In the genomic region with DNA sequence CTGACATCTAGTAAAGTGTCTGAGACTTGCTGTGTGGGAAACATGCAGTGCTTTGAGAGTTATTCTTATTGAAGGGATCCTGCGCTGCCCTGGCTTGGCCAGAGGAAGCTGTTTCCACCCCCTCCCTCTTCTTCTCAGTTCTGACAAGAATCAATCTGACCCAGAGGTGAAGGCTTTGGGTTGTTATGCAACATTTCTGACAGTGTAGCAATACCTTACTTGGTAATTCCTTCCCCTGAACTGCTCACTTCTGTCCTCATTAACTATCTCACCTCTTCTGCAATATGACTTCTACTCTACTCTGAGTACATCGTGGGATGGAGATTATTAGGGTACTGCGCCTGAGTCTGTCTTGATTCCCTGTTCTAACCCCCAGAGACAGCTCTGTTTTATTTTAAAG, we compare ENCODE assay signal across 31 mouse cellular contexts.
A peak's percentile ranks its signal among the peaks of the same experiment; 100 is the strongest.
DNase-seq lines count a peak whose midpoint lies in the region; ATAC-seq and TF ChIP-seq lines count a peak whose summit lies in the region.
"Had no signal": no experiment of that assay in that cellular context is flagged by ENCODE, and none has a peak within 500 bp of the region (broad histone marks: within the 10 kb centered on the region; RNA-seq: fewer than 3 reads in every experiment).

No protein-coding gene starts in this region.

- H3K4me3 ChIP-seq in lung, embryonic 15.5 days = no peak overlapping the region
- H3K4me3 ChIP-seq in lung, adult 2 months (replicated peaks; ENCODE audit: extremely low read depth, low read depth, low read length) = no peak overlapping the region
- no peak overlapping the region for H3K4me3 ChIP-seq in lung, embryonic 16.5 days (ENCODE audit: low read length)
- H3K4me3 ChIP-seq: embryonic facial prominence, embryonic 13.5 days; erythroblast, embryonic 14.5 days; forebrain, embryonic 13.5 days; heart, embryonic 10.5 days; heart, embryonic 15.5 days; kidney, embryonic 15.5 days; left cerebral cortex, adult 2 months; limb, embryonic 13.5 days; liver, embryonic 12.5 days; midbrain, embryonic 12.5 days; neural tube, embryonic 15.5 days had no signal

- peak overlapping the region; percentile 37 for H3K27ac ChIP-seq in lung, embryonic 15.5 days
- H3K27ac ChIP-seq in lung, embryonic 16.5 days (ENCODE audit: low read length) = peak overlapping the region; percentile 58
- H3K27ac ChIP-seq: embryonic facial prominence, embryonic 13.5 days; forebrain, embryonic 13.5 days; heart, embryonic 10.5 days; heart, embryonic 15.5 days; kidney, embryonic 15.5 days; left cerebral cortex, adult 2 months; limb, embryonic 13.5 days; liver, embryonic 12.5 days; midbrain, embryonic 12.5 days; neural tube, embryonic 15.5 days had no signal

- DNase-seq in adrenal gland, adult 2 months = peak; percentile 6
- DNase-seq in adrenal gland, postnatal 4 days (ENCODE audit: low spot score in 2 of 2) = no peak
- no peak for DNase-seq in lung, adult 2 months
- peak; percentile 57 for DNase-seq in lung, postnatal 36 days
- no peak for DNase-seq in ovary, adult 18-20 months (ENCODE audit: low spot score)
- DNase-seq in spleen, adult 18-20 months = no peak
- DNase-seq: cerebellum, adult 11-12 months; cerebellum, adult 9-11 months; embryo, embryonic 11 days; gastrocnemius, postnatal 10 days; heart, adult 11 months; kidney, adult 18-20 months; kidney, postnatal 25 days; liver, postnatal 0 days; right cerebral cortex, postnatal 25 days had no signal

- TF ChIP-seq POLR2A in lung, adult 2 months (IDR thresholded peaks at IDR 0.05; ENCODE audit: borderline replicate concordance, extremely low read depth, low read depth, low read length) = no peak

- H3K27me3 ChIP-seq in lung, embryonic 15.5 days = no peaks in the 10 kb centered on the region
- no peaks in the 10 kb centered on the region for H3K27me3 ChIP-seq in lung, embryonic 16.5 days (ENCODE audit: control insufficient read depth, insufficient read depth, low read depth, low read length)
- H3K27me3 ChIP-seq: CH12.LX; embryonic facial prominence, embryonic 13.5 days; forebrain, embryonic 13.5 days; heart, embryonic 15.5 days; kidney, embryonic 15.5 days; limb, embryonic 13.5 days; liver, embryonic 12.5 days; midbrain, embryonic 12.5 days; neural tube, embryonic 15.5 days had no signal

- no peaks in the 10 kb centered on the region for H3K9me3 ChIP-seq in lung, embryonic 15.5 days
- no peaks in the 10 kb centered on the region for H3K9me3 ChIP-seq in lung, embryonic 16.5 days (ENCODE audit: control insufficient read depth, low read length)
- H3K9me3 ChIP-seq: embryonic facial prominence, embryonic 13.5 days; forebrain, embryonic 13.5 days; heart, embryonic 10.5 days; heart, embryonic 15.5 days; kidney, embryonic 15.5 days; limb, embryonic 13.5 days; liver, embryonic 12.5 days; midbrain, embryonic 12.5 days; neural tube, embryonic 15.5 days had no signal

- no peak for ATAC-seq in lung, embryonic 15.5 days (ENCODE audit: borderline replicate concordance, extremely low read depth, low FRiP score, low TSS enrichment)
- ATAC-seq in lung, embryonic 16.5 days (ENCODE audit: low read depth) = peak; percentile 47; the same call in 1 of the 2 replicates
- ATAC-seq: activated CD4-positive, CD25-positive, alpha-beta regulatory T cell, adult 4 months; forebrain, embryonic 13.5 days; hindbrain, embryonic 16.5 days; liver, embryonic 12.5 days; liver, postnatal 0 days had no signal

- H3K36me3 ChIP-seq in lung, embryonic 15.5 days = no peaks in the 10 kb centered on the region
- no peaks in the 10 kb centered on the region for H3K36me3 ChIP-seq in lung, embryonic 16.5 days (ENCODE audit: control insufficient read depth, insufficient read depth, low read length)
- H3K36me3 ChIP-seq: embryonic facial prominence, embryonic 13.5 days; heart, embryonic 10.5 days; heart, embryonic 15.5 days; kidney, embryonic 15.5 days; limb, embryonic 13.5 days; liver, embryonic 12.5 days; midbrain, embryonic 12.5 days; neural tube, embryonic 15.5 days had no signal

- no peak overlapping the region for H3K9ac ChIP-seq in lung, embryonic 15.5 days
- no peak overlapping the region for H3K9ac ChIP-seq in lung, embryonic 16.5 days (ENCODE audit: low read length)
- H3K9ac ChIP-seq: embryonic facial prominence, embryonic 13.5 days; forebrain, embryonic 13.5 days; heart, embryonic 15.5 days; kidney, embryonic 15.5 days; limb, embryonic 13.5 days; liver, embryonic 12.5 days; liver, postnatal 0 days; midbrain, embryonic 12.5 days; neural tube, embryonic 15.5 days had no signal

- no peak for TF ChIP-seq CTCF in lung, adult 2 months (IDR thresholded peaks at IDR 0.05; ENCODE audit: insufficient read depth, low read length)

- 0 out of 2 replicates have a peak, but pooled peaks cover 4% of the 10 kb centered on the region for H3K4me1 ChIP-seq in lung, embryonic 15.5 days
- H3K4me1 ChIP-seq in lung, adult 2 months (ENCODE audit: control insufficient read depth, insufficient read depth, low read length) = no peaks in the 10 kb centered on the region
- H3K4me1 ChIP-seq in lung, embryonic 16.5 days (replicated peaks; ENCODE audit: control insufficient read depth, insufficient read depth, low read length) = peaks cover 3% of the 10 kb centered on the region; the same call in 1 of the 2 replicates
- H3K4me1 ChIP-seq: forebrain, embryonic 13.5 days; heart, embryonic 10.5 days; heart, embryonic 15.5 days; kidney, embryonic 15.5 days; limb, embryonic 13.5 days; liver, embryonic 12.5 days; midbrain, embryonic 12.5 days; neural tube, embryonic 15.5 days had no signal

- H3K4me2 ChIP-seq in lung, embryonic 15.5 days = no peak overlapping the region
- no peak overlapping the region for H3K4me2 ChIP-seq in lung, embryonic 16.5 days (ENCODE audit: low read depth, low read length)
- H3K4me2 ChIP-seq: embryonic facial prominence, embryonic 13.5 days; forebrain, embryonic 13.5 days; heart, embryonic 15.5 days; kidney, embryonic 15.5 days; limb, embryonic 13.5 days; liver, embryonic 12.5 days; midbrain, embryonic 12.5 days; neural tube, embryonic 15.5 days had no signal

- WGBS in lung, embryonic 15.5 days = 66% methylated on average over 3 of the region's 3 CpGs
- WGBS in lung, adult 2 months = 67% methylated on average over 3 of the region's 3 CpGs
- WGBS in lung, embryonic 16.5 days = 63% methylated on average over 3 of the region's 3 CpGs

Comparison
In these comparisons a context has a peak if more than half of its experiments do, and no peak if none do; other contexts are left out.
1. DNase-seq: peak in adrenal gland, adult 2 months (single experiment) and lung, postnatal 36 days (single experiment); none in adrenal gland, postnatal 4 days (0 of 2), lung, adult 2 months (single experiment), ovary, adult 18-20 months (single experiment) and spleen, adult 18-20 months (0 of 2).